Mouse (Mus musculus) heart, embryonic 15.5 days (tissue): ENCODE measurements at regions not wholly inside any gene's neighbourhood (a gene's known extent, or its start where the extent isn't known, plus 50 kb on each side); places are given as distances from the start of the nearest gene placed in this dataset.

Experiments used
- ATAC-seq: fragments of 200-750 bp; cut with Nextera tagmentation; replicated peaks from 2 replicates; pipeline ENCODE4 v1.8.0; 2017; ENCODE audit warnings: low read depth, moderate TSS enrichment; ENCODE audit not compliant: insufficient number of reproducible peaks, insufficient read depth, low FRiP score
- H3K27ac ChIP-seq: fragments of 300-500 bp; sonication (generic); 2 replicates; pipeline ENCODE4 v1.5.1; 2015; ENCODE audit warnings: mild to moderate bottlenecking, inconsistent platforms
- H3K27me3 ChIP-seq: fragments of 300-500 bp; sonication (generic); 2 replicates; pipeline ENCODE4 v1.6.1; 2015; ENCODE audit warnings: inconsistent platforms
- H3K36me3 ChIP-seq: fragments of 300-500 bp; sonication (generic); 2 replicates; pipeline ENCODE4 v1.6.1; 2015; ENCODE audit warnings: mild to moderate bottlenecking, inconsistent platforms
- H3K4me1 ChIP-seq: fragments of 300-500 bp; sonication (generic); replicated peaks from 2 replicates; pipeline ENCODE4 v1.6.1; 2015; ENCODE audit warnings: inconsistent platforms
- H3K4me2 ChIP-seq: fragments of 300-500 bp; sonication (generic); 2 replicates; pipeline ENCODE4 v1.6.1; 2015; ENCODE audit warnings: inconsistent platforms, mild to moderate bottlenecking, moderate library complexity
- H3K4me3 ChIP-seq: fragments of 300-500 bp; sonication (generic); 2 replicates; pipeline ENCODE4 v1.5.1; 2015; ENCODE audit warnings: mild to moderate bottlenecking, inconsistent platforms
- H3K9ac ChIP-seq: fragments of 300-500 bp; sonication (generic); 2 replicates; pipeline ENCODE4 v1.6.1; 2015; ENCODE audit warnings: mild to moderate bottlenecking, inconsistent platforms
- H3K9me3 ChIP-seq: fragments of 300-500 bp; sonication (generic); replicated peaks from 2 replicates; pipeline ENCODE4 v1.6.1; 2016; ENCODE audit warnings: inconsistent platforms
- WGBS: fragments of 180-500 bp; shearing (Covaris S2); methylation state at CpG from one replicate; pipeline ENCODE4 v1.1.7; 2015; ENCODE audit warnings: mixed read lengths; 5-methylcytosine and 5-hydroxymethylcytosine counted together

DNA sequence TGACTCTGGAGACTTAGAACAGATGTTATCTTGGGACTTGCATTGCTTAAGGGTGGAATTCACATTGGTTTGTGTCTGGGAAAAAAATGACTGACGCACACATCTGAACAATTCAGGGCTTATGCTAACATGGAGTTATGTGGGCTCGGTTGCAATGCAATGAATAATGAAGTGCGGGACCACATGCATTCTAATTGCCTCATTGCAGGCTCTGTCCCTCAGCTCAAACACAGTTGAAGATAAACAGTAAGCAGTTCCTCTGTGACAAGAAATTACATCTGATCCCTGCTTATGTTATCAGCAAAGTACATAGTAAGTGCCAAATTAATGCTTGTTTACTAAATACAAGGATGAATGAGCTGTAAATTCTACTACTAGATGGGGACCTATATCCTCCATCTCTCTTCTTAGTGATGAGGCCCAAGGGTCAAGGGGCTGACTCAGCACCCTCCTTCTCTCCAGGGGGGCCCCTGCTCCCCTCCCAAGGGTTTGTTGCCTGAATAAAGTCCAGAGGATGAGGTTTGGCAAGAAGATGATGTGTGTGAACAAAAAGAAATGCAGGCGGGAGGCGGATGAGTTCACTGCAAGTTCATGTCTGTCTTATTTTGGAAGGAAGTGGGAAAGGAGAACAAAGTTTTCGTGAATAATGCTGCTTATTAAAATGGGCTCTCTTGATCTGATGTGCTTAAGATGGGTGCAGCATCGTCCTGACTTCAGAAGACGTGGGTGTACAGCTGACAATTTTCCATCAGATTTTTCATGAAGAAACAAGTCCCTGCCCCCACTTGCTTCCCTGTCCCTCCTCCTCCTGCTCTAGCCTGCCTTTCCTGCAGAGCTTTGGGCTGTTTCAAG, 533.1 kb downstream of the Shisa9 start:
- H3K27me3 ChIP-seq: no peaks in the 10 kb centered on the region
- H3K4me2 ChIP-seq: no peak overlapping the region
- H3K9ac ChIP-seq: no peak overlapping the region
- no peaks in the 10 kb centered on the region for H3K36me3 ChIP-seq
- 62% methylated on average over 8 of the region's 8 CpGs for WGBS
- H3K9me3 ChIP-seq: no peaks in the 10 kb centered on the region
- no peak overlapping the region for H3K27ac ChIP-seq
- no peak overlapping the region for H3K4me3 ChIP-seq
- no peaks in the 10 kb centered on the region for H3K4me1 ChIP-seq
- no peak; the same call in 1 of the 2 replicates for ATAC-seq

DNA sequence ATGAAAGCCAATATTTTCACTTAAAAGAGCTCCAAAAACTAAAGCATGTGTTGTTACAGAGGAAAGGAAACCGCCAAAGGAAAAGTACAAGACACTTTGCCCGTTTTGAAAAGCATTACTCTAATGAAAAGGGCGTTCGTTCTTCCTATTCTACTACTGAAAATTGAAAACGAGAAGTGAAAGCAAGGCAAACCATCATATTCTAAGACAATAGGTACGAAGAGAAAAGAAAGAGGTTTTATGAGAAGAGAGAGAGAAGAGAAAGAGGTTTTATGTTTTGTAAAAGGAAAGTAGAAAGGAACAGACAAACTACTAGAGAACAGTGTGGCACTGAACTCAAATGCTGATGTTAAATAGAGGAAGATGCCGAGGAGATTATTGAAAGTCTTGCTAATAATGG, 534.4 kb downstream of the Shisa9 start:
- Histone ChIP-seq H3K4me1 (no peaks in the 10 kb centered on the region), H3K9me3 (no peaks in the 10 kb centered on the region)
- 81% methylated on average over 7 of the region's 7 CpGs for WGBS

GRCm38 (mm10) chr16:12521711-12522476, 538.0 kb downstream of the Shisa9 start:
- Histone ChIP-seq H3K27ac (no peak overlapping the region), H3K9me3 (no peaks in the 10 kb centered on the region), H3K4me1 (no peaks in the 10 kb centered on the region), H3K36me3 (no peaks in the 10 kb centered on the region), H3K4me3 (no peak overlapping the region), H3K27me3 (no peaks in the 10 kb centered on the region), H3K9ac (no peak overlapping the region), H3K4me2 (no peak overlapping the region)
- ATAC-seq: no peak
- 68% methylated on average over 3 of the region's 3 CpGs for WGBS

More for the DNA sequence above, 534.4 kb downstream of the Shisa9 start:
- Histone ChIP-seq H3K27me3 (no peaks in the 10 kb centered on the region), H3K4me3 (no peak overlapping the region), H3K4me2 (no peak overlapping the region), H3K27ac (no peak overlapping the region), H3K9ac (no peak overlapping the region), H3K36me3 (no peaks in the 10 kb centered on the region)
- ATAC-seq: no peak

GRCm38 (mm10) chr16:12548462-12548861, 561.0 kb upstream of the Ercc4 start:
- Histone ChIP-seq H3K27ac (no peak overlapping the region), H3K9me3 (no peaks in the 10 kb centered on the region), H3K9ac (no peak overlapping the region), H3K4me3 (no peak overlapping the region), H3K36me3 (no peaks in the 10 kb centered on the region), H3K27me3 (no peaks in the 10 kb centered on the region), H3K4me2 (no peak overlapping the region), H3K4me1 (no peaks in the 10 kb centered on the region)
- ATAC-seq: no peak

- no peaks in the 10 kb centered on the region for H3K36me3 ChIP-seq
- no peak for ATAC-seq
- no peaks in the 10 kb centered on the region for H3K4me1 ChIP-seq
- no peak overlapping the region for H3K27ac ChIP-seq
- no peak overlapping the region for H3K9ac ChIP-seq
- H3K4me2 ChIP-seq: no peak overlapping the region
- H3K4me3 ChIP-seq: no peak overlapping the region
- H3K9me3 ChIP-seq: no peaks in the 10 kb centered on the region
- no peaks in the 10 kb centered on the region for H3K27me3 ChIP-seq
Observed at GRCm38 (mm10) chr16:12588889-12589288, 520.6 kb upstream of the Ercc4 start.

- no peak overlapping the region for H3K4me3 ChIP-seq
- H3K27ac ChIP-seq: no peak overlapping the region
- no peak for ATAC-seq
- no peaks in the 10 kb centered on the region for H3K27me3 ChIP-seq
- H3K9ac ChIP-seq: no peak overlapping the region
- no peaks in the 10 kb centered on the region for H3K9me3 ChIP-seq
- no peaks in the 10 kb centered on the region for H3K4me1 ChIP-seq
- H3K36me3 ChIP-seq: no peaks in the 10 kb centered on the region
- H3K4me2 ChIP-seq: no peak overlapping the region
- WGBS: 65% methylated on average over 6 of the region's 6 CpGs
Observed at GRCm38 (mm10) chr16:12608259-12608658, 501.2 kb upstream of the Ercc4 start.

- H3K27me3 ChIP-seq: no peaks in the 10 kb centered on the region
- no peaks in the 10 kb centered on the region for H3K36me3 ChIP-seq
- no peak overlapping the region for H3K9ac ChIP-seq
- 48% methylated on average over 1 of the region's 1 CpGs for WGBS
- H3K27ac ChIP-seq: no peak overlapping the region
- H3K9me3 ChIP-seq: no peaks in the 10 kb centered on the region
- no peak for ATAC-seq
- no peaks in the 10 kb centered on the region for H3K4me1 ChIP-seq
- H3K4me2 ChIP-seq: no peak overlapping the region
- H3K4me3 ChIP-seq: no peak overlapping the region
Observed at GRCm38 (mm10) chr16:12611106-12611505, 498.4 kb upstream of the Ercc4 start.

DNA sequence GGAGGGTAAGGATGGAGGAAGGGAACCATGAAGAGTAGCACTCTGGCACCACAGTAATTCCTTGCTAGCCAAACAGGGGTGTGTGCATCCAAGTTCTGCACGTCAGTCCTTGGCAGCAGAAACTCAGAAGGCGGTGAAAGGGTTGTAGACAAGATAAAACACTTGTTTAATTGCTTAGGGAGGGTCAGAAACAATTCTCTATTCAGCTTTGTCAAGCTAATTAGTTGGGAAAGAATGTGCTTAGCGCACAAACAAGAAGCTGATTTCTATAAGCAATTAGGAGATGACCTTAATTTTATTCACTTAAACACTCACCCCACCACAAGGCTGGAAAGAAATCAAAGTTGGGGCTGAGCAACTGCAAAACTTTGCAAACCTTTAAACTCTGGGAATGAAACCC, 491.7 kb upstream of the Ercc4 start:
- WGBS: 52% methylated on average over 3 of the region's 3 CpGs
- Histone ChIP-seq H3K4me3 (no peak overlapping the region), H3K27ac (no peak overlapping the region), H3K9me3 (no peaks in the 10 kb centered on the region), H3K27me3 (no peaks in the 10 kb centered on the region), H3K36me3 (no peaks in the 10 kb centered on the region), H3K4me2 (no peak overlapping the region), H3K4me1 (no peaks in the 10 kb centered on the region), H3K9ac (no peak overlapping the region)
- no peak for ATAC-seq

- Histone ChIP-seq H3K36me3 (no peaks in the 10 kb centered on the region), H3K9ac (no peak overlapping the region), H3K4me1 (no peaks in the 10 kb centered on the region), H3K27ac (no peak overlapping the region), H3K27me3 (no peaks in the 10 kb centered on the region), H3K4me2 (no peak overlapping the region), H3K9me3 (no peaks in the 10 kb centered on the region), H3K4me3 (no peak overlapping the region)
- no peak for ATAC-seq
Observed at GRCm38 (mm10) chr16:12632533-12632932, 477.0 kb upstream of the Ercc4 start.

DNA sequence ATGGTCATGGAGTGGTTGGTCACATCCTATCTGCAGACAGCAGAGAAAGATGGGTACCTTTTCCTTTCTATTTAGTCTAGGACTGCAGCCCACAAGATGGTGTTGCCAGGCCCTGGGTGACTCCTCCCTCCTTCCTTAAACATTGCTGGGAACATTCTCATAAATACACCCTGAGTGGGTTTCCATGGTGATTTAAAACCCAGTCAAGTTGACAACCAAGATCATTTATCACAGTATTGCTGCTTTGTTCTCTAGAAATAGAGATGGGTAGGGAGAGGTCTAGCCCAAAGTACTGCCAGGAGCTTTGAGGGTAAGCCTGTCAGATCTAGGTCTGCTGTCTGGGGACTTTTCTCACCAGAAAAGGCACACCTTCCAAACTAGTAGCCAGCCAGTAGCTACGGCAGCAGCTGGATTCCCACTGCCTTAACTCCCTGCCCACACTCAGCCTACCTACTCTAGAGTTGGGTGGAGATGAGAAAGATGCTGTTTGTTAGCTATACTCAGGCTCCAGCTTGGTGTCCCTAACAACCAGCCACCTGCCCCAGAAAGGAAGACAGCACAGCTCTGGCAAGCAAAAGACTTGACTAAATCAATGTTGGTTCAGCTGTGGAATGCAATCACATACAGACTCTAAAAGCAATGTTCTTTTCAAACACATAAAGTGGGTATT, 470.4 kb upstream of the Ercc4 start:
- no peak overlapping the region for H3K27ac ChIP-seq
- no peak overlapping the region for H3K4me3 ChIP-seq
- H3K36me3 ChIP-seq: no peaks in the 10 kb centered on the region
- no peak overlapping the region for H3K9ac ChIP-seq
- no peak for ATAC-seq
- no peaks in the 10 kb centered on the region for H3K27me3 ChIP-seq
- WGBS: 77% methylated on average over 1 of the region's 1 CpGs
- no peak overlapping the region for H3K4me2 ChIP-seq
- no peaks in the 10 kb centered on the region for H3K4me1 ChIP-seq
- H3K9me3 ChIP-seq: no peaks in the 10 kb centered on the region

GRCm38 (mm10) chr16:12643053-12643452, 466.4 kb upstream of the Ercc4 start:
- Histone ChIP-seq H3K4me3 (no peak overlapping the region), H3K9ac (no peak overlapping the region), H3K4me1 (no peaks in the 10 kb centered on the region), H3K4me2 (no peak overlapping the region), H3K27me3 (no peaks in the 10 kb centered on the region), H3K27ac (no peak overlapping the region), H3K36me3 (no peaks in the 10 kb centered on the region), H3K9me3 (no peaks in the 10 kb centered on the region)
- ATAC-seq: no peak
